Mouse (Mus musculus): ENCODE data around the gene Cyct. TPM values are rescaled to one million over a fixed set of nuclear protein-coding genes. Genes with fewer than 3 reads are reported as not detected.

Gene Cyct
- polyA plus RNA-seq, 1 experiment: not detected

- peaks cover 4% of the 10 kb centered on the region for H3K4me1 ChIP-seq (ENCODE audit: control insufficient read depth, insufficient read depth, low read length)
- no peak overlapping the region for H3K27ac ChIP-seq (ENCODE audit: insufficient read depth, low read length)
- TF ChIP-seq CTCF (IDR thresholded peaks at IDR 0.05; ENCODE audit: borderline replicate concordance, insufficient read depth, low read length): no peak
- no peak for TF ChIP-seq POLR2A (IDR thresholded peaks at IDR 0.05; ENCODE audit: low read depth, low read length)
- no peak overlapping the region for H3K4me3 ChIP-seq (ENCODE audit: insufficient read depth, low read length)
Observed at GRCm38 (mm10) chr2:76374544-76375206, 14.4 kb upstream of the Cyct start.

- TF ChIP-seq CTCF (IDR thresholded peaks at IDR 0.05; ENCODE audit: borderline replicate concordance, insufficient read depth, low read length) (no peak), POLR2A (IDR thresholded peaks at IDR 0.05; ENCODE audit: low read depth, low read length) (no peak)
- H3K4me3 ChIP-seq (ENCODE audit: insufficient read depth, low read length): no peak overlapping the region
- H3K4me1 ChIP-seq (ENCODE audit: control insufficient read depth, insufficient read depth, low read length): peaks cover 4% of the 10 kb centered on the region
- no peak overlapping the region for H3K27ac ChIP-seq (ENCODE audit: insufficient read depth, low read length)
Observed at GRCm38 (mm10) chr2:76372244-76372643, 12.0 kb upstream of the Cyct start.

GRCm38 (mm10) chr2:76370656-76370922 lies 10.3 kb upstream of the Cyct start:
- no peak for TF ChIP-seq CTCF (IDR thresholded peaks at IDR 0.05; ENCODE audit: borderline replicate concordance, insufficient read depth, low read length)
- TF ChIP-seq POLR2A (IDR thresholded peaks at IDR 0.05; ENCODE audit: low read depth, low read length): no peak
- H3K4me3 ChIP-seq (ENCODE audit: insufficient read depth, low read length): peak overlapping the region; percentile 57
- peaks cover 4% of the 10 kb centered on the region for H3K4me1 ChIP-seq (ENCODE audit: control insufficient read depth, insufficient read depth, low read length)

GRCm38 (mm10) chr2:76369821-76370655 lies 9.8 kb upstream of the Cyct start, which contains the start of gene Rbm45:
TSS of gene Rbm45 (plus strand) at chr2:76369984.
- H3K27ac ChIP-seq (ENCODE audit: insufficient read depth, low read length): 0 out of 2 replicates have a peak within 1 kb of the TSS, but pooled peaks have one; percentile 3
- peaks cover 4% of the 10 kb centered on the region for H3K4me1 ChIP-seq (ENCODE audit: control insufficient read depth, insufficient read depth, low read length)
- TF ChIP-seq CTCF (IDR thresholded peaks at IDR 0.05; ENCODE audit: borderline replicate concordance, insufficient read depth, low read length) (peak; percentile 71), POLR2A (IDR thresholded peaks at IDR 0.05; ENCODE audit: low read depth, low read length) (peak; percentile 27)
- peak within 1 kb of the TSS; percentile 57 for H3K4me3 ChIP-seq (ENCODE audit: insufficient read depth, low read length)

More at GRCm38 (mm10) chr2:76370656-76370922, 10.3 kb upstream of the Cyct start:
- H3K27ac ChIP-seq (ENCODE audit: insufficient read depth, low read length): no peak overlapping the region

GRCm38 (mm10) chr2:76368861-76369660 lies 8.8 kb upstream of the Cyct start:
- no peak overlapping the region for H3K27ac ChIP-seq (ENCODE audit: insufficient read depth, low read length)
- H3K4me3 ChIP-seq (ENCODE audit: insufficient read depth, low read length): no peak overlapping the region
- TF ChIP-seq POLR2A (IDR thresholded peaks at IDR 0.05; ENCODE audit: low read depth, low read length) (no peak), CTCF (IDR thresholded peaks at IDR 0.05; ENCODE audit: borderline replicate concordance, insufficient read depth, low read length) (no peak)
- H3K4me1 ChIP-seq (ENCODE audit: control insufficient read depth, insufficient read depth, low read length): peaks cover 4% of the 10 kb centered on the region

GRCm38 (mm10) chr2:76367188-76367922 lies 7.1 kb upstream of the Cyct start:
- peaks cover 4% of the 10 kb centered on the region for H3K4me1 ChIP-seq (ENCODE audit: control insufficient read depth, insufficient read depth, low read length)
- TF ChIP-seq POLR2A (IDR thresholded peaks at IDR 0.05; ENCODE audit: low read depth, low read length): no peak
- peak; percentile 37; the same call in 1 of the 2 replicates for TF ChIP-seq CTCF (IDR thresholded peaks at IDR 0.05; ENCODE audit: borderline replicate concordance, insufficient read depth, low read length)
- H3K4me3 ChIP-seq (ENCODE audit: insufficient read depth, low read length): no peak overlapping the region
- H3K27ac ChIP-seq (ENCODE audit: insufficient read depth, low read length): no peak overlapping the region

- no peak overlapping the region for H3K4me3 ChIP-seq (ENCODE audit: insufficient read depth, low read length)
- no peak overlapping the region for H3K27ac ChIP-seq (ENCODE audit: insufficient read depth, low read length)
- no peaks in the 10 kb centered on the region for H3K4me1 ChIP-seq (ENCODE audit: control insufficient read depth, insufficient read depth, low read length)
- TF ChIP-seq CTCF (IDR thresholded peaks at IDR 0.05; ENCODE audit: borderline replicate concordance, insufficient read depth, low read length): no peak
- no peak for TF ChIP-seq POLR2A (IDR thresholded peaks at IDR 0.05; ENCODE audit: low read depth, low read length)
Observed at GRCm38 (mm10) chr2:76365811-76366210, 5.6 kb upstream of the Cyct start.

GRCm38 (mm10) chr2:76362111-76362510 lies 1.9 kb upstream of the Cyct start:
- no peak overlapping the region for H3K4me3 ChIP-seq (ENCODE audit: insufficient read depth, low read length)
- H3K27ac ChIP-seq (ENCODE audit: insufficient read depth, low read length): no peak overlapping the region
- peak; percentile 46; the same call in 1 of the 2 replicates for TF ChIP-seq CTCF (IDR thresholded peaks at IDR 0.05; ENCODE audit: borderline replicate concordance, insufficient read depth, low read length)
- no peak for TF ChIP-seq POLR2A (IDR thresholded peaks at IDR 0.05; ENCODE audit: low read depth, low read length)
- H3K4me1 ChIP-seq (ENCODE audit: control insufficient read depth, insufficient read depth, low read length): no peaks in the 10 kb centered on the region

- no peak overlapping the region for H3K4me3 ChIP-seq (ENCODE audit: insufficient read depth, low read length)
- TF ChIP-seq CTCF (IDR thresholded peaks at IDR 0.05; ENCODE audit: borderline replicate concordance, insufficient read depth, low read length) (no peak), POLR2A (IDR thresholded peaks at IDR 0.05; ENCODE audit: low read depth, low read length) (no peak)
- H3K4me1 ChIP-seq (ENCODE audit: control insufficient read depth, insufficient read depth, low read length): no peaks in the 10 kb centered on the region
- no peak overlapping the region for H3K27ac ChIP-seq (ENCODE audit: insufficient read depth, low read length)
Observed at GRCm38 (mm10) chr2:76347839-76348238, 12.4 kb downstream of the Cyct start.
